Mouse (Mus musculus): ENCODE data around the gene Gpr3. TPM values are rescaled to one million over a fixed set of nuclear protein-coding genes. Genes with fewer than 3 reads are reported as not detected.
A peak's percentile ranks its signal among the peaks of the same experiment; 100 is the strongest.

Gpr3 gene
- polyA plus RNA-seq, 1 experiment from 2014 or later, result 0.62 TPM

GRCm38 (mm10) chr4:133198337-133199180, 13.8 kb downstream of the Gpr3 start:
- no peaks in the 10 kb centered on the region for H3K27me3 ChIP-seq (replicated peaks; ENCODE audit: control insufficient read depth, insufficient read depth, low read length)
- DNase-seq (ENCODE audit: low spot score), result peak; percentile 49
- ATAC-seq, result 0 out of 2 replicates have a peak, but pooled peaks have one; percentile 11
- peak overlapping the region; percentile 87 for H3K27ac ChIP-seq (ENCODE audit: low read depth, low read length)
- no peaks in the 10 kb centered on the region for H3K9me3 ChIP-seq (replicated peaks; ENCODE audit: control insufficient read depth, low read length)
- H3K4me3 ChIP-seq (ENCODE audit: low read depth, low read length), result no peak overlapping the region
- no peak overlapping the region for H3K4me2 ChIP-seq (ENCODE audit: low read length)
- H3K36me3 ChIP-seq (ENCODE audit: control insufficient read depth, insufficient read depth, low read length), result peaks cover 25% of the 10 kb centered on the region
- H3K4me1 ChIP-seq (ENCODE audit: control insufficient read depth, insufficient read depth, low read length), result peaks cover 42% of the 10 kb centered on the region
- H3K9ac ChIP-seq (ENCODE audit: low read length), result peak overlapping the region; percentile 38; the same call in 1 of the 2 replicates
- WGBS, result 16% methylated on average over 19 of the region's 19 CpGs

GRCm38 (mm10) chr4:133197801-133198286, 14.5 kb downstream of the Gpr3 start:
- Histone ChIP-seq H3K9me3 (replicated peaks; ENCODE audit: control insufficient read depth, low read length) (no peaks in the 10 kb centered on the region), H3K4me2 (ENCODE audit: low read length) (no peak overlapping the region), H3K36me3 (ENCODE audit: control insufficient read depth, insufficient read depth, low read length) (peaks cover 33% of the 10 kb centered on the region), H3K27ac (ENCODE audit: low read depth, low read length) (peak overlapping the region; percentile 87), H3K4me1 (ENCODE audit: control insufficient read depth, insufficient read depth, low read length) (peaks cover 42% of the 10 kb centered on the region), H3K27me3 (replicated peaks; ENCODE audit: control insufficient read depth, insufficient read depth, low read length) (no peaks in the 10 kb centered on the region), H3K4me3 (ENCODE audit: low read depth, low read length) (no peak overlapping the region), H3K9ac (ENCODE audit: low read length) (peak overlapping the region; percentile 29; the same call in 1 of the 2 replicates)
- 9% methylated on average over 13 of the region's 13 CpGs for WGBS
- ATAC-seq, result peak; percentile 47
- DNase-seq (ENCODE audit: low spot score), result peak; percentile 73

GRCm38 (mm10) chr4:133197355-133197754, 15.0 kb downstream of the Gpr3 start:
- no peaks in the 10 kb centered on the region for H3K9me3 ChIP-seq (replicated peaks; ENCODE audit: control insufficient read depth, low read length)
- peak; percentile 35 for ATAC-seq

GRCm38 (mm10) chr4:133196852-133197251, 15.5 kb downstream of the Gpr3 start:
- no peak overlapping the region for H3K4me3 ChIP-seq (ENCODE audit: low read depth, low read length)
- peak; percentile 54 for DNase-seq (ENCODE audit: low spot score)
- 9% methylated on average over 7 of the region's 7 CpGs for WGBS

More at GRCm38 (mm10) chr4:133197355-133197754, 15.0 kb downstream of the Gpr3 start:
- Histone ChIP-seq H3K4me3 (ENCODE audit: low read depth, low read length) (no peak overlapping the region), H3K4me2 (ENCODE audit: low read length) (no peak overlapping the region), H3K36me3 (ENCODE audit: control insufficient read depth, insufficient read depth, low read length) (peaks cover 38% of the 10 kb centered on the region), H3K4me1 (ENCODE audit: control insufficient read depth, insufficient read depth, low read length) (peaks cover 42% of the 10 kb centered on the region), H3K27ac (ENCODE audit: low read depth, low read length) (peak overlapping the region; percentile 87), H3K9ac (ENCODE audit: low read length) (peak overlapping the region; percentile 29; the same call in 1 of the 2 replicates), H3K27me3 (replicated peaks; ENCODE audit: control insufficient read depth, insufficient read depth, low read length) (no peaks in the 10 kb centered on the region)
- WGBS, result 4% methylated on average over 5 of the region's 5 CpGs
- peak; percentile 58 for DNase-seq (ENCODE audit: low spot score)

GRCm38 (mm10) chr4:133196136-133196535, 16.2 kb downstream of the Gpr3 start:
- Histone ChIP-seq H3K27ac (ENCODE audit: low read depth, low read length) (peak overlapping the region; percentile 87), H3K4me2 (ENCODE audit: low read length) (no peak overlapping the region), H3K9me3 (replicated peaks; ENCODE audit: control insufficient read depth, low read length) (no peaks in the 10 kb centered on the region), H3K36me3 (ENCODE audit: control insufficient read depth, insufficient read depth, low read length) (peaks cover 49% of the 10 kb centered on the region), H3K4me1 (ENCODE audit: control insufficient read depth, insufficient read depth, low read length) (peaks cover 40% of the 10 kb centered on the region), H3K27me3 (replicated peaks; ENCODE audit: control insufficient read depth, insufficient read depth, low read length) (no peaks in the 10 kb centered on the region), H3K9ac (ENCODE audit: low read length) (no peak overlapping the region), H3K4me3 (ENCODE audit: low read depth, low read length) (no peak overlapping the region)
- WGBS, result 80% methylated on average over 2 of the region's 2 CpGs
- no peak for ATAC-seq
- DNase-seq (ENCODE audit: low spot score), result no peak

More at GRCm38 (mm10) chr4:133196852-133197251, 15.5 kb downstream of the Gpr3 start:
- ATAC-seq, result no peak; the same call in 1 of the 2 replicates
- Histone ChIP-seq H3K36me3 (ENCODE audit: control insufficient read depth, insufficient read depth, low read length) (peaks cover 42% of the 10 kb centered on the region), H3K9me3 (replicated peaks; ENCODE audit: control insufficient read depth, low read length) (no peaks in the 10 kb centered on the region), H3K4me1 (ENCODE audit: control insufficient read depth, insufficient read depth, low read length) (peaks cover 42% of the 10 kb centered on the region), H3K9ac (ENCODE audit: low read length) (peak overlapping the region; percentile 32), H3K27ac (ENCODE audit: low read depth, low read length) (peak overlapping the region; percentile 87), H3K4me2 (ENCODE audit: low read length) (no peak overlapping the region), H3K27me3 (replicated peaks; ENCODE audit: control insufficient read depth, insufficient read depth, low read length) (no peaks in the 10 kb centered on the region)

GRCm38 (mm10) chr4:133195014-133195413, 17.3 kb downstream of the Gpr3 start:
- peaks cover 30% of the 10 kb centered on the region for H3K4me1 ChIP-seq (ENCODE audit: control insufficient read depth, insufficient read depth, low read length)
- H3K36me3 ChIP-seq (ENCODE audit: control insufficient read depth, insufficient read depth, low read length), result peaks cover 60% of the 10 kb centered on the region

GRCm38 (mm10) chr4:133194482-133194881, 17.9 kb downstream of the Gpr3 start:
- peaks cover 65% of the 10 kb centered on the region for H3K36me3 ChIP-seq (ENCODE audit: control insufficient read depth, insufficient read depth, low read length)

More at GRCm38 (mm10) chr4:133195014-133195413, 17.3 kb downstream of the Gpr3 start:
- Histone ChIP-seq H3K27me3 (replicated peaks; ENCODE audit: control insufficient read depth, insufficient read depth, low read length) (no peaks in the 10 kb centered on the region), H3K27ac (ENCODE audit: low read depth, low read length) (no peak overlapping the region), H3K4me2 (ENCODE audit: low read length) (no peak overlapping the region), H3K4me3 (ENCODE audit: low read depth, low read length) (no peak overlapping the region), H3K9me3 (replicated peaks; ENCODE audit: control insufficient read depth, low read length) (no peaks in the 10 kb centered on the region), H3K9ac (ENCODE audit: low read length) (no peak overlapping the region)
- ATAC-seq, result no peak
- 69% methylated on average over 4 of the region's 4 CpGs for WGBS
- no peak for DNase-seq (ENCODE audit: low spot score)

GRCm38 (mm10) chr4:133189396-133189795, 22.9 kb downstream of the Gpr3 start:
- ATAC-seq (no peak), DNase-seq (ENCODE audit: low spot score) (no peak)
- Histone ChIP-seq H3K4me2 (ENCODE audit: low read length) (no peak overlapping the region), H3K9me3 (replicated peaks; ENCODE audit: control insufficient read depth, low read length) (no peaks in the 10 kb centered on the region), H3K27ac (ENCODE audit: low read depth, low read length) (no peak overlapping the region), H3K27me3 (replicated peaks; ENCODE audit: control insufficient read depth, insufficient read depth, low read length) (no peaks in the 10 kb centered on the region), H3K4me3 (ENCODE audit: low read depth, low read length) (no peak overlapping the region), H3K36me3 (ENCODE audit: control insufficient read depth, insufficient read depth, low read length) (peaks cover 76% of the 10 kb centered on the region), H3K4me1 (ENCODE audit: control insufficient read depth, insufficient read depth, low read length) (peaks cover 7% of the 10 kb centered on the region; the same call in 1 of the 2 replicates), H3K9ac (ENCODE audit: low read length) (no peak overlapping the region; the same call in 1 of the 2 replicates)
- 78% methylated on average over 10 of the region's 10 CpGs for WGBS

More at GRCm38 (mm10) chr4:133194482-133194881, 17.9 kb downstream of the Gpr3 start:
- H3K27ac ChIP-seq (ENCODE audit: low read depth, low read length), result no peak overlapping the region
- 86% methylated on average over 9 of the region's 11 CpGs for WGBS
- H3K9me3 ChIP-seq (replicated peaks; ENCODE audit: control insufficient read depth, low read length), result no peaks in the 10 kb centered on the region
- H3K9ac ChIP-seq (ENCODE audit: low read length), result no peak overlapping the region
- ATAC-seq, result no peak
- H3K4me1 ChIP-seq (ENCODE audit: control insufficient read depth, insufficient read depth, low read length), result peaks cover 29% of the 10 kb centered on the region
- no peak overlapping the region for H3K4me3 ChIP-seq (ENCODE audit: low read depth, low read length)
- DNase-seq (ENCODE audit: low spot score), result no peak
- no peak overlapping the region for H3K4me2 ChIP-seq (ENCODE audit: low read length)
- no peaks in the 10 kb centered on the region for H3K27me3 ChIP-seq (replicated peaks; ENCODE audit: control insufficient read depth, insufficient read depth, low read length)
